Mouse (Mus musculus): Measurements from ENCODE around the gene Rimbp2.

GRCm38 (mm10) chr5:128877425-128878035 lies 75.8 kb downstream of the Rimbp2 start:
- no peak for TF ChIP-seq GATA1 (IDR thresholded peaks at IDR 0.05; ENCODE audit: borderline replicate concordance, low read length)
- no peak for TF ChIP-seq FLI1 (IDR thresholded peaks at IDR 0.05; ENCODE audit: low read length)
